Mouse (Mus musculus) liver, embryonic 13.5 days (tissue): ENCODE data around the gene Abtb1. TPM values are rescaled to one million over a fixed set of nuclear protein-coding genes. Genes with fewer than 3 reads are reported as not detected.

Experiments used
- ATAC-seq: fragments of 200-750 bp; cut with Nextera tagmentation; 2 replicates; pipeline ENCODE4 v1.8.0; 2017; ENCODE audit warnings: low read depth, mild to moderate bottlenecking, moderate number of reproducible peaks, moderate library complexity
- DNase-seq: peaks from one replicate; pipeline ENCODE4 v3.0.0; 2022
- H3K27ac ChIP-seq: fragments of 300-500 bp; sonication (generic); 2 replicates; pipeline ENCODE4 v1.5.1; 2015; ENCODE audit warnings: moderate library complexity, mild to moderate bottlenecking, inconsistent platforms
- H3K27me3 ChIP-seq: fragments of 300-500 bp; sonication (generic); 2 replicates; pipeline ENCODE4 v1.6.1; 2015; ENCODE audit warnings: mild to moderate bottlenecking, inconsistent platforms
- H3K36me3 ChIP-seq: fragments of 300-500 bp; sonication (generic); 2 replicates; pipeline ENCODE4 v1.6.1; 2015; ENCODE audit warnings: mild to moderate bottlenecking, inconsistent platforms
- H3K4me1 ChIP-seq: fragments of 300-500 bp; sonication (generic); replicated peaks from 2 replicates; pipeline ENCODE4 v1.6.1; 2015; ENCODE audit warnings: inconsistent platforms
- H3K4me2 ChIP-seq: fragments of 300-500 bp; sonication (generic); 2 replicates; pipeline ENCODE4 v1.6.1; 2015; ENCODE audit warnings: inconsistent platforms, mild to moderate bottlenecking, moderate library complexity
- H3K4me3 ChIP-seq: fragments of 300-500 bp; sonication (generic); replicated peaks from 2 replicates; pipeline ENCODE4 v1.5.1; 2015; ENCODE audit warnings: mild to moderate bottlenecking, inconsistent platforms
- H3K9ac ChIP-seq: fragments of 300-500 bp; sonication (generic); 2 replicates; pipeline ENCODE4 v1.6.1; 2015; ENCODE audit warnings: mild to moderate bottlenecking, inconsistent platforms
- H3K9me3 ChIP-seq: fragments of 300-500 bp; sonication (generic); replicated peaks from 2 replicates; pipeline ENCODE4 v1.6.1; 2016; ENCODE audit warnings: inconsistent platforms
- WGBS: fragments of 180-500 bp; shearing (Covaris S2); methylation state at CpG from one replicate; pipeline ENCODE4 v1.1.7; 2015; ENCODE audit not compliant: insufficient replicate concordance; 5-methylcytosine and 5-hydroxymethylcytosine counted together
- polyA plus RNA-seq: library from polyadenylated mRNA; unstranded; fragments of >200 nt; fragmentation: Nextera tagmentation; extraction: Ambion mirVana; gene quantifications from 2 replicates; pipeline ENCODE4 v1.2.1, GENCODE M21; 2015

Gene Abtb1
- polyA plus RNA-seq, 1 experiment from 2014 or later: 45.5 TPM

GRCm38 (mm10) chr6:88854509-88854908 lies 12.7 kb upstream of the Abtb1 start:
- 60% methylated on average over 5 of the region's 5 CpGs for WGBS
- H3K4me2 ChIP-seq: no peak overlapping the region
- no peaks in the 10 kb centered on the region for H3K9me3 ChIP-seq
- no peak overlapping the region for H3K9ac ChIP-seq
- no peaks in the 10 kb centered on the region; the same call in 1 of the 2 replicates for H3K4me1 ChIP-seq
- no peak for ATAC-seq
- no peak overlapping the region for H3K27ac ChIP-seq
- peaks cover 26% of the 10 kb centered on the region for H3K27me3 ChIP-seq
- no peak for DNase-seq
- no peaks in the 10 kb centered on the region for H3K36me3 ChIP-seq
- H3K4me3 ChIP-seq: no peak overlapping the region

DNA sequence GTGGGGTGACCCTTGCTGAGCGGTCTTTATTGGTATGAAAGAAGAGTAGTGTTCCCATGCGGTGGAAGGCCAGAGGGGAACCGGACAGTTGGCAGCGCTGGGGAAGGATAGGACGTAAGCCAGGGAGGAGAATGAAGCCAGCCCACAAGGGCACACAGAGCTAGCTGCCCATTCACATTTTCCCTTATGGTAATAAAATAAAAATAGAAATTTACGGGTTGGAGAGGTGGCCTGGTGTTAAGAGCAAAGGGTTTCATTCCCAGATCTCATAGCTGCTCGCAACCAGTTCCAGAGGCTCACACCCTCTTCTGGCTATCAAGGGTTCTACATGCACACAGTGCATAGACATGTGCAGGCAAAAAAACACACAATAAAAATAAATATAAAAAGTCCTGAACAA lies 8.2 kb upstream of the Abtb1 start:
- DNase-seq (no peak), ATAC-seq (no peak)
- Histone ChIP-seq H3K9ac (no peak overlapping the region), H3K36me3 (no peaks in the 10 kb centered on the region), H3K4me2 (no peak overlapping the region), H3K4me1 (no peaks in the 10 kb centered on the region; the same call in 1 of the 2 replicates), H3K27me3 (peaks cover 9% of the 10 kb centered on the region; the same call in 1 of the 2 replicates), H3K4me3 (no peak overlapping the region), H3K27ac (no peak overlapping the region), H3K9me3 (no peaks in the 10 kb centered on the region)
- WGBS: 72% methylated on average over 7 of the region's 7 CpGs

DNA sequence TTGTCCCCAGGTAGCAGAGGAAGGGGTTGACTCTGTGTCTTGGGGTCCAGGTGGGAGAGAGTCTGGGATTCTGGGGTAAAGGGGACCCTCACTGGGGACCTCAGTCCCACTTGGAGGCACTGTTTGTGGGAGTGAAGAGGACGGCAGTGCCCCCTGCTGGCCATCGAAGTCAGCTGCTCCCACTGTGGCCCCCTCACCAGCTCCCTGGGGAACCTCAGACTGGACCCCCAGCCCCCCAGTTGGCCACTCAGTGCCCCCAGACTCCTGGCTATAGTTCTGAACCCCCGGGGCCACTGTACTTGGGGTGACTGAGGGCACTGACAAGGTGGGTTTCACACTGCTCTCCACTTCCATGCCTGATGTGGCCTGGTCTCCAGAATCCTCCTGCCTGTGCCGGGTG lies 7.5 kb upstream of the Abtb1 start:
- H3K27ac ChIP-seq: no peak overlapping the region
- no peak overlapping the region for H3K4me3 ChIP-seq
- no peaks in the 10 kb centered on the region for H3K9me3 ChIP-seq
- ATAC-seq (peak; percentile 31; the same call in 1 of the 2 replicates), DNase-seq (no peak)
- H3K4me2 ChIP-seq: no peak overlapping the region
- no peaks in the 10 kb centered on the region; the same call in none of the 2 replicates for H3K4me1 ChIP-seq
- 44% methylated on average over 4 of the region's 4 CpGs for WGBS
- no peak overlapping the region for H3K9ac ChIP-seq
- H3K36me3 ChIP-seq: no peaks in the 10 kb centered on the region
- H3K27me3 ChIP-seq: peaks cover 6% of the 10 kb centered on the region; the same call in 1 of the 2 replicates

DNA sequence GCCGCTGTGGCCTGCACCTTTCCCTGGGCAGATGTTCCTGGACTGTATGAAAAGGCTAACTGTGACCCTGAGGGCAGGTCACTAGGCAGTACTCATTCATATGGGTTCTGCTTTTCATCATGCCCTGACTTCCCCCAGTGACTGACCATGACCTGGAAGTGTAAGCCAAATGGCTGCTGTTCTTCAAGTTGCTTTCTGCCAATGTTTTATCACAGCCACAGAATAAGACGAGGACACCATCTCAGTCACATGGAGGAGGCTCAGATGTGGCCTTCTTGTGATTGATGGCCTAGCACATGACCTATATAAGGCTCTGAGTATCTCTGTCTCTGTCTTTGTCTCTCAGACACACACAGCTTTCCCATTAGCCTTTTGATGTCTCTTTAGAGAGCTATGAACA lies 5.8 kb upstream of the Abtb1 start:
- H3K9ac ChIP-seq: no peak overlapping the region
- H3K4me3 ChIP-seq: no peak overlapping the region
- peaks cover 17% of the 10 kb centered on the region for H3K4me1 ChIP-seq
- ATAC-seq (no peak), DNase-seq (no peak)
- H3K27me3 ChIP-seq: peaks cover 6% of the 10 kb centered on the region; the same call in 1 of the 2 replicates
- H3K36me3 ChIP-seq: no peaks in the 10 kb centered on the region
- no peaks in the 10 kb centered on the region for H3K9me3 ChIP-seq
- no peak overlapping the region for H3K4me2 ChIP-seq
- H3K27ac ChIP-seq: no peak overlapping the region
- WGBS: 57% methylated on average over 2 of the region's 2 CpGs

- Histone ChIP-seq H3K27ac (no peak overlapping the region), H3K4me3 (no peak overlapping the region), H3K9ac (no peak overlapping the region), H3K9me3 (no peaks in the 10 kb centered on the region), H3K4me2 (no peak overlapping the region), H3K4me1 (peaks cover 29% of the 10 kb centered on the region), H3K36me3 (peaks cover 5% of the 10 kb centered on the region), H3K27me3 (peaks cover 6% of the 10 kb centered on the region; the same call in 1 of the 2 replicates)
- WGBS: 79% methylated on average over 7 of the region's 7 CpGs
- DNase-seq (no peak), ATAC-seq (no peak)
Measured at GRCm38 (mm10) chr6:88844901-88845565, 3.2 kb upstream of the Abtb1 start.

DNA sequence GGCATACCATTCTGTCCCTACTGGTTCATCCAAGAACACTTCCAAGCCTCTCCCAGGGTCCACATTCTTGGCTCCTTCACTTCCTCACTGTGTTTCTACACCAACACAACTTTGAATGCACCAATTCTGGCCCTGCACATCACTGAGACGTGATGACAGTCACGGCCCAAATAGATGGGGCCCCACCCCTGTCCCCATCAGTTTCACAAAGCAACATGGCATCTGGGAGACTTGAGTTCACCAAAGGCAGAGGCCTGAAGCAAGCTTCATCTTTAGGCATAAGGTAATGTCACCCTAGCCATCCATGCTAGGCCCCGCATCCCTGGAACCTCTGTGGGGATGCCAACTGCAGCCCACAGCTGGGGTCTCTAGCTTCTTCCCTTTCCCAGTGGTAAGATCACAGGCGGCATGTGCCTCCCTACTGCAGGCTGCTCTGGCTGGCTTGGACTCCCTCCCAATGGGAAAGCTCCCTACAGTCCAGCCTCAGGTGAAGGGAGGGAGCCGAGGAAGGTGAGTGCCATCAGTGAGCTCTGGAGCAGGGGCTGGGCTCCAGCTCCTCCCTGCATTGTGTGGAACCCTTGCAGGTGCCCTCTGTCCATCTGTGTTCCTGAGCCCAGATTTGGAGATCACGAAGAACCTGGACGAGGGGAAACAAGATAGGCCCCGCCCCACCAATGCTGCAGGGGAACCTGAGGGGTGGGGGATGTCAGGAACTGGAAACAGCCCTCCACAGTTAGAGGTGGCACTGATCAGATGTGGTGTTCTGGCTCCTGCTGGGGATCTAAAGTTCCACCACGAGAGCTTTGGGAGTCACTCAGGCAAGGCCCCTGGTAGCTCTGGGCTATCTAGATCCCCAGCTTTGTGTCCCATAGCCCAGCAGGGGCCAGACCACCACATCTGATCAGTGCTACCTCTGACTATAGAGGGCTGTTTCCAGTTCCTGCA lies 2.3 kb upstream of the Abtb1 start:
- H3K36me3 ChIP-seq: peaks cover 15% of the 10 kb centered on the region
- H3K27ac ChIP-seq: no peak overlapping the region
- WGBS: 69% methylated on average over 9 of the region's 9 CpGs
- no peaks in the 10 kb centered on the region for H3K9me3 ChIP-seq
- ATAC-seq: no peak
- DNase-seq: no peak
- H3K9ac ChIP-seq: no peak overlapping the region
- H3K4me3 ChIP-seq: no peak overlapping the region
- peaks cover 36% of the 10 kb centered on the region for H3K4me1 ChIP-seq
- 0 out of 2 replicates have a peak overlapping the region, but pooled peaks have one; percentile 100 for H3K4me2 ChIP-seq
- peaks cover 6% of the 10 kb centered on the region; the same call in 1 of the 2 replicates for H3K27me3 ChIP-seq

GRCm38 (mm10) chr6:88843241-88843640 lies 1.5 kb upstream of the Abtb1 start:
- Histone ChIP-seq H3K4me3 (peak overlapping the region; percentile 93), H3K27ac (peak overlapping the region; percentile 94), H3K9me3 (no peaks in the 10 kb centered on the region), H3K36me3 (peaks cover 23% of the 10 kb centered on the region), H3K27me3 (peaks cover 6% of the 10 kb centered on the region; the same call in 1 of the 2 replicates), H3K9ac (peak overlapping the region; percentile 96), H3K4me2 (peak overlapping the region; percentile 100), H3K4me1 (peaks cover 36% of the 10 kb centered on the region)
- DNase-seq (no peak), ATAC-seq (no peak)
- WGBS: 74% methylated on average over 7 of the region's 7 CpGs

- H3K4me2 ChIP-seq: peak overlapping the region; percentile 100
- ATAC-seq (no peak), DNase-seq (no peak)
- no peaks in the 10 kb centered on the region for H3K9me3 ChIP-seq
- peak overlapping the region; percentile 93 for H3K4me3 ChIP-seq
- H3K27me3 ChIP-seq: peaks cover 6% of the 10 kb centered on the region; the same call in 1 of the 2 replicates
- peak overlapping the region; percentile 96 for H3K9ac ChIP-seq
- H3K36me3 ChIP-seq: peaks cover 28% of the 10 kb centered on the region
- peak overlapping the region; percentile 94 for H3K27ac ChIP-seq
- H3K4me1 ChIP-seq: peaks cover 38% of the 10 kb centered on the region
- WGBS: 2% methylated on average over 32 of the region's 32 CpGs
Measured at GRCm38 (mm10) chr6:88842731-88843151, 957 bp upstream of the Abtb1 start.

- Histone ChIP-seq H3K4me1 (peaks cover 45% of the 10 kb centered on the region), H3K4me3 (peak overlapping the region; percentile 93), H3K27ac (peak overlapping the region; percentile 94), H3K36me3 (peaks cover 41% of the 10 kb centered on the region), H3K9ac (peak overlapping the region; percentile 96), H3K27me3 (peaks cover 2% of the 10 kb centered on the region; the same call in 1 of the 2 replicates), H3K9me3 (no peaks in the 10 kb centered on the region), H3K4me2 (peak overlapping the region; percentile 100)
- ATAC-seq (peak; percentile 37), DNase-seq (no peak)
- WGBS: under 1% methylated on average over 22 of the region's 22 CpGs
Measured at GRCm38 (mm10) chr6:88841514-88841780, 337 bp downstream of the Abtb1 start.

- 51% methylated on average over 9 of the region's 9 CpGs for WGBS
- Histone ChIP-seq H3K9ac (peak overlapping the region; percentile 96), H3K4me2 (peak overlapping the region; percentile 100), H3K4me1 (peaks cover 50% of the 10 kb centered on the region), H3K27ac (peak overlapping the region; percentile 94), H3K4me3 (peak overlapping the region; percentile 93), H3K9me3 (no peaks in the 10 kb centered on the region), H3K27me3 (no peaks in the 10 kb centered on the region), H3K36me3 (peaks cover 46% of the 10 kb centered on the region)
- DNase-seq (no peak), ATAC-seq (no peak)
Measured at GRCm38 (mm10) chr6:88840791-88841513, 832 bp downstream of the Abtb1 start.

DNA sequence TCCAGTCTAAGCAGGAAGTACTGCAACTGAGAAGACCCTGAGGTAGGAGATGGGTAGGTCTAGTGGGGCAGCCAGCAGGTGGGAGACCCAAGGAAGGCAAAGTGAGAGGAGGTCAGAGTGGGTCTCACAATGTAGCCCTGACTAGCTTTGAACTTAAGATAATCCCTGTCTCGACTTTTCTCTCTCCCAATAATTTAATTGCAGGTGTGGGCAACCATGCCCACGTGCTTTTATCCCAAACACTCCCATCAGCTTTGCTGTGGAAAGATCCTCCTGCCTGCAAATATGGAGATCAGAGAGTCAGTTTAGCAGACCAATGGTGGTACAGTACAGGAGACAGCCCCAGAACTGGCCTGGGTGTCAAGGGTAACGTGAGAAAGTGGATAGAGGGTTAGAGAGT lies 1.6 kb downstream of the Abtb1 start:
- Histone ChIP-seq H3K4me2 (peak overlapping the region; percentile 100), H3K27ac (peak overlapping the region; percentile 94), H3K9me3 (no peaks in the 10 kb centered on the region), H3K27me3 (no peaks in the 10 kb centered on the region), H3K4me1 (peaks cover 57% of the 10 kb centered on the region), H3K9ac (peak overlapping the region; percentile 96), H3K36me3 (peaks cover 53% of the 10 kb centered on the region), H3K4me3 (peak overlapping the region; percentile 93)
- ATAC-seq (no peak), DNase-seq (no peak)
- 73% methylated on average over 3 of the region's 3 CpGs for WGBS
